Mouse (Mus musculus) intestine, postnatal 0 days (tissue): Measurements from ENCODE around the gene Ube2l3. TPM values are rescaled to one million over a fixed set of nuclear protein-coding genes. Genes with fewer than 3 reads are reported as not detected.
A peak's percentile ranks its signal among the peaks of the same experiment; 100 is the strongest.

Experiments
- ATAC-seq: fragments of 200-750 bp; cut with Nextera tagmentation; 2 replicates; pipeline ENCODE4 v1.8.0; 2017; ENCODE audit warnings: mild to moderate bottlenecking, moderate TSS enrichment, moderate library complexity
- H3K27ac ChIP-seq: fragments of 300-500 bp; sonication (generic); 2 replicates; pipeline ENCODE4 v1.5.1; 2014; ENCODE audit warnings: mild to moderate bottlenecking, low read depth, low read length, moderate library complexity
- H3K27me3 ChIP-seq: fragments of 300-500 bp; sonication (generic); replicated peaks from 2 replicates; pipeline ENCODE4 v1.6.1; 2014; ENCODE audit warnings: low read length, mixed read lengths; ENCODE audit not compliant: control insufficient read depth, insufficient read depth
- H3K36me3 ChIP-seq: fragments of 300-500 bp; sonication (generic); 2 replicates; pipeline ENCODE4 v1.6.1; 2014; ENCODE audit warnings: mild to moderate bottlenecking, moderate library complexity; ENCODE audit not compliant: control insufficient read depth, insufficient read depth
- H3K4me1 ChIP-seq: fragments of 300-500 bp; sonication (generic); replicated peaks from 2 replicates; pipeline ENCODE4 v1.6.1; 2014; ENCODE audit warnings: antibody characterized with exemption, low read length, mixed read lengths; ENCODE audit not compliant: control insufficient read depth, insufficient read depth
- H3K4me2 ChIP-seq: fragments of 300-500 bp; sonication (generic); replicated peaks from 2 replicates; pipeline ENCODE4 v1.6.1; 2014; ENCODE audit warnings: low read depth, mild to moderate bottlenecking, moderate library complexity
- H3K4me3 ChIP-seq: fragments of 300-500 bp; sonication (generic); 2 replicates; pipeline ENCODE4 v1.5.1; 2014; ENCODE audit warnings: low read depth, low read length
- H3K9ac ChIP-seq: fragments of 300-500 bp; sonication (generic); 2 replicates; pipeline ENCODE4 v1.6.1; 2014; ENCODE audit warnings: mild to moderate bottlenecking, low read depth, low read length
- H3K9me3 ChIP-seq: fragments of 300-500 bp; sonication (generic); 2 replicates; pipeline ENCODE4 v1.6.1; 2016; ENCODE audit warnings: mixed run types; ENCODE audit not compliant: control insufficient read depth
- CTCF ChIP-seq: sonication (generic); IDR thresholded peaks from 2 replicates; pipeline ENCODE4 v1.5.1; 2016; ENCODE audit warnings: low read depth, mild to moderate bottlenecking, control low read depth, antibody characterized with exemption, moderate library complexity
- WGBS: fragments of 180-500 bp; shearing (Covaris S2); extraction: QIAGEN DNeasy Blood & Tissue Kit; methylation state at CpG from one replicate; pipeline ENCODE4 v1.1.7; 2014; 5-methylcytosine and 5-hydroxymethylcytosine counted together
- microRNA counts: library from miRNA; unstranded; fragments of <30 nt; microRNA quantifications from one replicate; lab custom pipeline; 2016
- microRNA-seq: library from miRNA; unstranded; fragments of <30 nt; microRNA quantifications from one replicate; pipeline ENCODE4, GENCODE M21; 2016
- polyA plus RNA-seq: library from polyadenylated mRNA; unstranded; fragments of >200 nt; fragmentation: Nextera tagmentation; extraction: Ambion mirVana; gene quantifications from 2 replicates; pipeline ENCODE4 v1.2.1, GENCODE M21; 2015

The Ube2l3 gene
- polyA plus RNA-seq, 1 experiment from 2014 or later: 319 TPM

GRCm38 (mm10) chr16:17117309-17117799 lies 85.1 kb downstream of the Ube2l3 start:
- no peak overlapping the region for H3K9ac ChIP-seq

GRCm38 (mm10) chr16:17110771-17111743 lies 91.4 kb downstream of the Ube2l3 start, which contains the start of gene Ppil2:
TSS of gene Ppil2 (minus strand) at chr16:17111257.
- Histone ChIP-seq H3K27me3 (no peaks in the 10 kb centered on the region), H3K4me1 (0 out of 2 replicates have a peak, but pooled peaks cover 3% of the 10 kb centered on the region), H3K27ac (peak within 1 kb of the TSS; percentile 80), H3K36me3 (peaks cover 21% of the 10 kb centered on the region), H3K4me3 (peak within 1 kb of the TSS; percentile 95), H3K9ac (peak within 1 kb of the TSS; percentile 81), H3K9me3 (no peaks in the 10 kb centered on the region), H3K4me2 (peak within 1 kb of the TSS; percentile 66)
- no peak for TF ChIP-seq CTCF
- 7% methylated on average over 38 of the region's 38 CpGs for WGBS
- peak; percentile 84 for ATAC-seq

More at GRCm38 (mm10) chr16:17117309-17117799, 85.1 kb downstream of the Ube2l3 start:
- Histone ChIP-seq H3K9me3 (no peaks in the 10 kb centered on the region), H3K27ac (no peak overlapping the region; the same call in 1 of the 2 replicates), H3K4me3 (no peak overlapping the region), H3K4me2 (no peak overlapping the region), H3K36me3 (peaks cover 17% of the 10 kb centered on the region; the same call in 1 of the 2 replicates), H3K4me1 (no peaks in the 10 kb centered on the region), H3K27me3 (no peaks in the 10 kb centered on the region)
- no peak for TF ChIP-seq CTCF
- no peak for ATAC-seq
- 87% methylated on average over 5 of the region's 5 CpGs for WGBS

- Histone ChIP-seq H3K36me3 (peaks cover 55% of the 10 kb centered on the region), H3K4me1 (no peaks in the 10 kb centered on the region), H3K9ac (no peak overlapping the region), H3K27me3 (no peaks in the 10 kb centered on the region), H3K4me2 (no peak overlapping the region), H3K4me3 (no peak overlapping the region), H3K9me3 (no peaks in the 10 kb centered on the region), H3K27ac (no peak overlapping the region)
- TF ChIP-seq CTCF: no peak
- ATAC-seq: no peak
- WGBS: 59% methylated on average over 4 of the region's 4 CpGs
Measured at GRCm38 (mm10) chr16:17104600-17104999, 97.8 kb downstream of the Ube2l3 start.

GRCm38 (mm10) chr16:17102630-17103220 lies 99.7 kb downstream of the Ube2l3 start:
- WGBS: 62% methylated on average over 7 of the region's 7 CpGs
- no peak overlapping the region for H3K9ac ChIP-seq
- H3K4me2 ChIP-seq: no peak overlapping the region
- no peak overlapping the region for H3K4me3 ChIP-seq
- ATAC-seq: no peak
- H3K9me3 ChIP-seq: no peaks in the 10 kb centered on the region
- no peak for TF ChIP-seq CTCF
- no peaks in the 10 kb centered on the region for H3K4me1 ChIP-seq
- no peaks in the 10 kb centered on the region for H3K27me3 ChIP-seq
- H3K27ac ChIP-seq: no peak overlapping the region
- peaks cover 61% of the 10 kb centered on the region for H3K36me3 ChIP-seq

MicroRNAs within 50 kb of the gene (microRNA counts, 519-probe panel; counts per million panel counts)
- microRNA mmu-miR-130b (lab: Ali Mortazavi, UCI) (4,751 counts per million, percentile 79 among the panel's probes with 10 or more counts), microRNA mmu-miR-301b (lab: Ali Mortazavi, UCI) (3,097 counts per million, percentile 35 among the panel's probes with 10 or more counts)

Small RNA genes lying within 50 kb of the gene (microRNA-seq; reads per million reads assigned to microRNA genes)
- 3,806 reads per million, percentile 89 among the genes with 10 or more reads in this experiment for gene Mir130b
- gene Mir301b: 41.6 reads per million, percentile 37 among the genes with 10 or more reads in this experiment

Other genes starting within 250 kb of the Ube2l3 start
- 86.6 and 88.6 TPM in 2 replicates for gene Mapk1, start 219.3 kb downstream of the Ube2l3 start, polyA plus RNA-seq
- gene Ypel1, start 133.0 kb downstream of the Ube2l3 start, polyA plus RNA-seq: 3.4 and 3.6 TPM in 2 replicates
- gene Ppil2, start 91.4 kb downstream of the Ube2l3 start, polyA plus RNA-seq: 71.9 and 78.7 TPM in 2 replicates
- 7.1 and 7.9 TPM in 2 replicates for gene 2610318N02Rik, start 77.5 kb downstream of the Ube2l3 start, polyA plus RNA-seq
- 67.9 and 70.3 TPM in 2 replicates for gene Sdf2l1, start 70.3 kb downstream of the Ube2l3 start, polyA plus RNA-seq
- gene Ydjc, start 58.0 kb downstream of the Ube2l3 start, polyA plus RNA-seq: 24.6 and 28.8 TPM in 2 replicates
- gene Ccdc116, start 55.4 kb downstream of the Ube2l3 start, polyA plus RNA-seq: 1.7 and 2.0 TPM in 2 replicates
- 0.14 and 0.21 TPM in 2 replicates for gene Rimbp3, start 6.0 kb upstream of the Ube2l3 start, polyA plus RNA-seq
- gene Hic2, start 30.9 kb upstream of the Ube2l3 start, polyA plus RNA-seq: 1.4 and 1.9 TPM in 2 replicates
- 4.8 and 7.2 TPM in 2 replicates for gene Tmem191c, start 73.4 kb upstream of the Ube2l3 start, polyA plus RNA-seq
- 0.09 and 0.14 TPM in 2 replicates for gene Serpind1, start 128.7 kb upstream of the Ube2l3 start, polyA plus RNA-seq
- 15.5 and 16.8 TPM in 2 replicates for gene Snap29, start 203.3 kb upstream of the Ube2l3 start, polyA plus RNA-seq
- 20.5 and 23.3 TPM in 2 replicates for gene Pi4ka, start 203.7 kb upstream of the Ube2l3 start, polyA plus RNA-seq
- 29.9 and 36.9 TPM in 2 replicates for gene Crkl, start 249.3 kb upstream of the Ube2l3 start, polyA plus RNA-seq